Mouse (Mus musculus) heart, adult 2 months (tissue): Measurements from ENCODE around the gene Tipin.

Experiments
- EP300 ChIP-seq: fragments of 200-500 bp; IDR thresholded peaks from 2 replicates; pipeline ENCODE4 v1.6.1; 2011; ENCODE audit warnings: low read depth, low read length, control low read depth; ENCODE audit not compliant: insufficient read depth
- POLR2A ChIP-seq: fragments of 200-500 bp; IDR thresholded peaks from 2 replicates; pipeline ENCODE4 v1.6.1; 2011; ENCODE audit warnings: mild to moderate bottlenecking, low read depth, low read length, control low read depth; ENCODE audit not compliant: insufficient read depth

- no peak for TF ChIP-seq POLR2A
- no peak for TF ChIP-seq EP300
These were observed 13.2 kb upstream of the Tipin start for GRCm38 (mm10) chr9:64268196-64268595.
